Comparison of ENCODE assay signal across 25 mouse cellular contexts in the genomic region with DNA sequence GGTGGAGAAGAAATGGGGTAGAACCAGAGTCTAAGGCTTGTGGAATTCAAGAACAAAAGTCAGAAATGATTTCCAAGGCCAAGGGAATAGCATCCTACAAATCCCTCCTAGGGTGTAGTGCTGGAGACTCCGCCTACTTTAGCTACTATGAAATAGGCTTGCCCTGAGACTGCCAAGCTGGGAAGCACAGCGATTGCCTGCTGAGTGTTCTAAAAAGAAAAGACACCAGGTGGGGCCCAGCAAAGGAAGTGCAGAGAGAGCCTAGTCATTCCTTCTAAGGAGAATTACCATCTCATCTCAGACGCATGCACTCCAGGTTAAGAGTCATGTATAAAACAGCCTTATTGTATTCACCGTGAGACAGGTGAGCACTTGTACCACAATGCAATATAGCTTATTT.
DNase-seq lines count a peak whose midpoint lies in the region; ATAC-seq and TF ChIP-seq lines count a peak whose summit lies in the region.
"Had no signal": no experiment of that assay in that cellular context is flagged by ENCODE, and none has a peak within 500 bp of the region (broad histone marks: within the 10 kb centered on the region; RNA-seq: fewer than 3 reads in every experiment).

No protein-coding gene starts in this region.

- H3K36me3 ChIP-seq in forebrain, embryonic 14.5 days (ENCODE audit: control insufficient read depth, insufficient read depth, low read length): peaks cover 22% of the 10 kb centered on the region
- H3K36me3 ChIP-seq in forebrain, embryonic 11.5 days (ENCODE audit: control insufficient read depth, insufficient read depth, low read length): no peaks in the 10 kb centered on the region; the same call in 1 of the 2 replicates
- H3K36me3 ChIP-seq in forebrain, embryonic 16.5 days (ENCODE audit: control insufficient read depth, insufficient read depth): peaks cover 10% of the 10 kb centered on the region
- H3K36me3 ChIP-seq: liver, embryonic 13.5 days had no signal

- DNase-seq in forebrain, embryonic 14.5 days (ENCODE audit: low spot score): peak; percentile 46
- DNase-seq in forebrain, embryonic 11.5 days (ENCODE audit: low spot score): no peak
- no peak for DNase-seq in left cerebral cortex, adult 2 months (ENCODE audit: extremely low spot score in 1 of 2, low spot score in 2 of 2)
- no peak for DNase-seq in left cerebral cortex, postnatal 4 days
- peak; percentile 40 for DNase-seq in MN1 (ENCODE audit: low spot score)
- DNase-seq in kidney, adult 11 months: no peak
- DNase-seq: adrenal gland, postnatal 10 days; embryo, embryonic 11 days; gastrocnemius, postnatal 25 days; heart, adult 11 months; heart, postnatal 36 days; kidney, adult 18-20 months; kidney, postnatal 25 days; liver, embryonic 13.5 days; lung, adult 2 months; lung, postnatal 10 days; thymus, postnatal 14 days had no signal

- WGBS in forebrain, embryonic 14.5 days: 66% methylated on average over 4 of the region's 4 CpGs
- WGBS in forebrain, embryonic 11.5 days: 81% methylated on average over 4 of the region's 4 CpGs
- WGBS in forebrain, embryonic 16.5 days: 59% methylated on average over 4 of the region's 4 CpGs

- no peak overlapping the region for H3K9ac ChIP-seq in forebrain, embryonic 14.5 days (ENCODE audit: low read length)
- no peak overlapping the region for H3K9ac ChIP-seq in forebrain, embryonic 11.5 days (ENCODE audit: low read length)
- H3K9ac ChIP-seq in forebrain, embryonic 16.5 days (replicated peaks; ENCODE audit: low read depth, low read length): no peak overlapping the region
- H3K9ac ChIP-seq: embryonic facial prominence, embryonic 13.5 days; hindbrain, embryonic 13.5 days; kidney, embryonic 15.5 days; liver, embryonic 13.5 days; midbrain, embryonic 13.5 days had no signal

- 0 out of 2 replicates have a peak, but pooled peaks cover 4% of the 10 kb centered on the region for H3K9me3 ChIP-seq in forebrain, embryonic 14.5 days (replicated peaks; ENCODE audit: control insufficient read depth, low read length)
- H3K9me3 ChIP-seq in forebrain, embryonic 11.5 days (ENCODE audit: control insufficient read depth, low read length): no peaks in the 10 kb centered on the region; the same call in 1 of the 2 replicates
- H3K9me3 ChIP-seq in forebrain, embryonic 16.5 days (ENCODE audit: control insufficient read depth, low read length): peaks cover 4% of the 10 kb centered on the region; the same call in 1 of the 2 replicates
- H3K9me3 ChIP-seq: kidney, embryonic 15.5 days; midbrain, embryonic 13.5 days had no signal

- H3K4me3 ChIP-seq in forebrain, embryonic 14.5 days (ENCODE audit: low read depth, low read length): no peak overlapping the region
- no peak overlapping the region for H3K4me3 ChIP-seq in forebrain, embryonic 11.5 days (ENCODE audit: low read depth, low read length)
- no peak overlapping the region for H3K4me3 ChIP-seq in left cerebral cortex, adult 2 months
- no peak overlapping the region for H3K4me3 ChIP-seq in forebrain, embryonic 16.5 days (replicated peaks; ENCODE audit: low read length)
- H3K4me3 ChIP-seq: embryonic facial prominence, embryonic 13.5 days; hindbrain, embryonic 13.5 days; kidney, embryonic 15.5 days; liver, embryonic 13.5 days; midbrain, embryonic 13.5 days had no signal

- peak overlapping the region; percentile 70 for H3K27ac ChIP-seq in forebrain, embryonic 14.5 days (ENCODE audit: low read depth, low read length)
- H3K27ac ChIP-seq in forebrain, embryonic 11.5 days (ENCODE audit: low read depth, low read length): no peak overlapping the region
- peak overlapping the region; percentile 53; the same call in 1 of the 2 replicates for H3K27ac ChIP-seq in left cerebral cortex, adult 2 months
- peak overlapping the region; percentile 69 for H3K27ac ChIP-seq in forebrain, embryonic 16.5 days (ENCODE audit: low read length)
- H3K27ac ChIP-seq: hindbrain, embryonic 13.5 days; liver, embryonic 13.5 days; macrophage; midbrain, embryonic 13.5 days had no signal

- TF ChIP-seq CTCF in left cerebral cortex, adult 2 months (IDR thresholded peaks at IDR 0.05): no peak

- H3K4me1 ChIP-seq in forebrain, embryonic 14.5 days (ENCODE audit: control insufficient read depth, insufficient read depth, low read length): peaks cover 14% of the 10 kb centered on the region; the same call in 1 of the 2 replicates
- peaks cover 2% of the 10 kb centered on the region for H3K4me1 ChIP-seq in forebrain, embryonic 11.5 days (replicated peaks; ENCODE audit: control insufficient read depth, insufficient read depth, low read length)
- peaks cover 25% of the 10 kb centered on the region for H3K4me1 ChIP-seq in forebrain, embryonic 16.5 days (replicated peaks; ENCODE audit: control insufficient read depth, insufficient read depth, low read length)

- H3K27me3 ChIP-seq in forebrain, embryonic 14.5 days (replicated peaks; ENCODE audit: control insufficient read depth, insufficient read depth, low read length): no peaks in the 10 kb centered on the region
- no peaks in the 10 kb centered on the region for H3K27me3 ChIP-seq in forebrain, embryonic 11.5 days (ENCODE audit: control insufficient read depth, insufficient read depth, low read length)
- H3K27me3 ChIP-seq in forebrain, embryonic 16.5 days (replicated peaks; ENCODE audit: control insufficient read depth, insufficient read depth, low read length): no peaks in the 10 kb centered on the region
- H3K27me3 ChIP-seq: embryonic facial prominence, embryonic 13.5 days; hindbrain, embryonic 13.5 days; kidney, embryonic 15.5 days; liver, embryonic 13.5 days; midbrain, embryonic 13.5 days had no signal

- intact Hi-C loops in left cerebral cortex, adult 2 months (cut with DNase I): loop anchor here (2.0 to 10.0 kb wide), 2 partner anchors 66 to 1278 kb away; no protein-coding TSS in a partner anchor
- intact Hi-C loops in left cerebral cortex, postnatal 4 days (cut with DNase I): no loop called here

- H3K4me2 ChIP-seq in forebrain, embryonic 14.5 days (ENCODE audit: low read length): no peak overlapping the region
- no peak overlapping the region for H3K4me2 ChIP-seq in forebrain, embryonic 11.5 days (ENCODE audit: low read depth, low read length, severe bottlenecking)
- H3K4me2 ChIP-seq in forebrain, embryonic 16.5 days (ENCODE audit: low read length): no peak overlapping the region
- H3K4me2 ChIP-seq: embryonic facial prominence, embryonic 13.5 days; heart, embryonic 11.5 days; hindbrain, embryonic 13.5 days; kidney, embryonic 15.5 days; liver, embryonic 13.5 days; midbrain, embryonic 13.5 days had no signal

- no peak for ATAC-seq in forebrain, embryonic 14.5 days
- no peak for ATAC-seq in forebrain, embryonic 11.5 days (replicated peaks; ENCODE audit: low FRiP score)
- ATAC-seq in forebrain, embryonic 16.5 days: no peak
- ATAC-seq in activated CD4-positive, CD25-positive, alpha-beta regulatory T cell, adult 4 months: no peak
- ATAC-seq: midbrain, embryonic 13.5 days had no signal

Comparison
In these comparisons a context has a peak if more than half of its experiments do, and no peak if none do; other contexts are left out.
1. DNase-seq: peak in forebrain, embryonic 14.5 days (single experiment) and MN1 (single experiment); none in forebrain, embryonic 11.5 days (single experiment), left cerebral cortex, adult 2 months (0 of 2), left cerebral cortex, postnatal 4 days (single experiment) and kidney, adult 11 months (single experiment).